Mouse (Mus musculus): ENCODE data around the gene Dnajc11. TPM values are rescaled to one million over a fixed set of nuclear protein-coding genes. Genes with fewer than 3 reads are reported as not detected.

Gene Dnajc11
- 7.2 and 26.3 TPM in 2 replicates for polyA plus RNA-seq (2012; ENCODE audit: low replicate concordance)

DNA sequence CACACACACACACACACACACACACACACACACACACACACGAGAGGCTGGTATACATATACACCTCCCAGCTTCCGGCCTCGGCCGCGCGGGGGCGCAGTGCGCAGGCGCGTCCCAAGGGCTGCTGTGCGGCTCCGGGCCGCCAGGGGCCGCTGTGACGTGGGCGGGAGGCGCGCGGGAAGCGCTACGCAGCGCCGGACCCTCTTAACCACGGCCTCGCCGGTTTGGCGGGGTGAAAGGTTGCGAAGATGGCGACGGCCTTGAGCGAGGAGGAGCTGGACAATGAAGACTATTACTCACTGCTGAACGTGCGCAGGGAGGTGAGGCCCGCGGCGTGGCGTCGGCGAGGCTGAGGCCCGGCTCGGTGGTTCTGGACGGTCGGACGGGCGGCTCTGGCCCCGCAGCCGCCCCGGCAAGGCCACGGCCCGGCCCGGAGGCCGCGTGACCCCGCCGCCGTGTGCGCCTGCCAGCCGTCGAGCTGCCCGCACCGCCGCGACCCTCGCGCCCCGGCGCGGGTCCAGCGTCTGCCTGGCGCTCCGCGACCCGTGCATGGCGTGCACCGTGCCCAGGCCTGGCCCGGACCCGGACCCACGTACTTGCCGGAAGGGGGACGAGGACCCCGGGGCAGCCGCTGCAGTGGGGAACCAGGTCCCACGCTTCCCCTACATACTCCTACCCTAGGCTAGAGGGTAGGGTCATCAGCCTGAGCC is at the start of gene Dnajc11:
Dnajc11 (plus strand) TSS at position 187 of the 710 bp plus-strand sequence.

DNA sequence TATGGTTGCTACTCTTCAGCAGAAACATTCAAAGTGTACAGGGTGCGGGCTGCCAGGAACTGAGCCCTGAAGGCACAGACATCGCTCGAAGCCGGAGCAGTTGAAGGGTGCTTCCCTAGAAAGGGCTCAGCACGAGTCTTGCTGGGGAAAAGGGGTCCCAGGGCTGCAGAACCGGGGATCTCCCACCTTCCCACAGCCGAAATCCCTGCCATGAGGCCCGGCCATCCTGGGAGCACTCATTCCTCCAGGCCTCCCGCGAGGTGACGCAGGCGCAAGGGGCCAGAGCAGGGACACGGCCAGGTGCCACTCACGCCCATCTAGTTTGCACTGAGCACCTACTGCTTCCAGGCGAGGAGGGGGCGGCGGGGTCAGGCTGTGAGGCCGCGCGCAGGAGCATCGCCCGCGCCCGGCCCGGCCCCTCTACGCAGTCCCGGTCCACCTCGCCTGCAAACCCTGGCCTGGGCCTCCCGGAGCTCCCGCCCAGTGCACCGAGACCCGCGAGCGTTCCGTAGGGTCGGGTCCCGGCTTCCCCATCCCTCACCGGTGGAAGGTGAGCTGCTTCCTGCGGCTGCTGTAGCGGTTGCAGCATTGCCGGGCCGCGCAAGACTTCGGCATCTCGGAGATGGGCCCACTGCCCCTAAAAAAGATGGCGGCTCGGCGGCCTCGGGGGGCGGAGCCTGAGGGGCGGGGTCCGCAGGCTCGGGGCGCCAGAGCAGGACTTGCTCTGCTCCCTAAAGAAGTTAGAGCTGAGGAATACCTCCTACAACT is 55.0 kb downstream of the Dnajc11 start, which contains the start of gene Thap3:
Thap3 (minus strand) TSS at position 656 of the 768 bp plus-strand sequence.

DNA sequence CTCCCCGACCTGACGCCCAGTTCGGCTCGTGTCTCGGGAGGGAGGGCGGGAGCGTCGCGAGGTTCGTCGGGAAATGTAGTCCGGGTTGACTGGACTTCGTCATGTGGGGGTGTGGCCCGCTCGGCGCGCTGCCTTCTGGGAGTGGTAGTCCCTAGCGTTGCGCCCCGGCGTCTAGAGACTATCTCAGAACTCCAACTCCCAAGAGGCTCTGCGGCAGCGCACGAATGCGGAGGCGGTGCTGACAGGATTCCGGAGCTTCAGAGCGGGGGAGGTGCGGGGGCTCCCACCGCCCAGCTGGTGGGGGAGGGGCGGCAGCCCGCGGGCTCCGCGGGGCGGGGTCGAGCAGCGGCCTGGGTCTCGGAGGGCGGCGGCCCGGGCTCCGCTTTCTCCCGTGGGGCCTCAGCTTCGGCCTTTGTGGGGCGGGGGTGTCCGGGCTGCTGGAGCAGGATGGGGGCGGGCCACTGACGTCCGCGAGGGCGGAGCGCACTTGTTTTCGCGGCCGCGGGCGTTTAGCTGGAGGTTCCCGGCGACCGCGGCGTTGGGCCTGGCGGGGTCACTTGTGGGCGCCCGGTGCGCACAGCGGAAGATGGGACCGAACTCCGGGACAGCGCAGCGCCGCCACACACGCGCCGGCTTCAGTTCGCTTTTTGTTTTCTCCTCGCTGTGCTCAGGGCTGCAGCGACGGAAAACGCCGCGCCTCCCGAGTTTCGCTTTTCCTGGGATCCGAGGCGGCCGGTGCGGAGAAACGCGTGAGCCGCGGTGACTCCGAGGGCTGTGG is 62.9 kb downstream of the Dnajc11 start, which contains the start of gene Phf13:
Phf13 (minus strand) TSS at position 86 of the 778 bp plus-strand sequence.

DNA sequence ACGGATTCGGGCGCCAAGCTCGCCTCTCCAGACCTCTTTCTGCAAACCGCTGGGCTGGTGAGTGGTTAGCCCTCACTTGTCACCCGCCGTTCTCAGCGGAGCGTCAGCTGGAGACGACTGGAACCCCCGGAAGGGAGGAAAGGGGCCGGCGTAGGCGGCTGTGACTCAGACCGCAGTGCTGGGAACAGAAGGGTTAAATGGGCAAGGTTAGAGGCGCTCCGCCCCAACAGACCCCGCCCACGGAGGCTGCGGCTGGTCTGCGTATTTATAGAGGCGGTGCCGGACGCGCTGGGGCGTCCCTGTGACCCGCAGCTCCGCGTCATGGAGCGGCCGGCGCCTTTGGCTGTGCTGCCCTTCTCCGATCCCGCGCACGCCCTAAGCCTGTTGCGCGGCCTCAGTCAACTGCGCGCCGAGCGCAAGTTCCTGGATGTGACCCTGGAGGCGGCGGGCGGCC is 75.2 kb downstream of the Dnajc11 start, which contains the start of gene Klhl21:
Klhl21 (plus strand) TSS at position 182 of the 454 bp plus-strand sequence.

DNA sequence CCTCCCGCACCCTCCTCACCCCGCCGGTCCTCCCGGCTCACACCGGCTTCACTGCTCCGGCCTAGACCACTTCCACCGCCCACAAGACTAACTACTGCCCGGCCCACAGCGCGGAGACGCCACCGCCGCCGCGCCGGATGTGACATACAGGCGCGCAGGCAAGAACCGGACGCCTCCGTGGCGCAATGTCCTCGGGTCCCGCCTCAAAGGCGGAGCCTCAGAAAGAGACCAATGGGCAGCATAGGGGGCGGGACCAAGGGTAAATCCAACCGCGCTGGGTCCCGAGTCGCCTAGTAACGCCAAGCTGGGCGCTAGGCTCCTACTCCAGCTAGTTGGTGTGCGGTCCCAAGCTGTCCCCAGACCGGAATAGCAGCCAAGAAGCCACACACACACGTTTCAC is 94.0 kb downstream of the Dnajc11 start, which contains the start of gene Zbtb48:
Zbtb48 (minus strand) TSS at position 148 of the 400 bp plus-strand sequence.

Other genes with a start within 250 kb of the Dnajc11 start
- 6.6 and 8.2 TPM in 2 replicates for gene Camta1, start 71.8 kb upstream of the Dnajc11 start, polyA plus RNA-seq (2012; ENCODE audit: low replicate concordance)
- 57.0 and 142 TPM in 2 replicates for gene Thap3, start 55.3 kb downstream of the Dnajc11 start, polyA plus RNA-seq (2012; ENCODE audit: low replicate concordance)
- 6.7 and 13.9 TPM in 2 replicates for gene Phf13, start 62.6 kb downstream of the Dnajc11 start, polyA plus RNA-seq (2012; ENCODE audit: low replicate concordance)
- 14.9 and 23.9 TPM in 2 replicates for gene Klhl21, start 75.1 kb downstream of the Dnajc11 start, polyA plus RNA-seq (2012; ENCODE audit: low replicate concordance)
- gene Zbtb48, start 94.0 kb downstream of the Dnajc11 start, polyA plus RNA-seq (2012; ENCODE audit: low replicate concordance) = 12.0 and 12.3 TPM in 2 replicates
- gene Tas1r1, start 104.9 kb downstream of the Dnajc11 start, polyA plus RNA-seq (2012; ENCODE audit: low replicate concordance) = 0.04 and 0.08 TPM in 2 replicates
- gene Nol9, start 105.6 kb downstream of the Dnajc11 start, polyA plus RNA-seq (2012; ENCODE audit: low replicate concordance) = 22.0 and 70.0 TPM in 2 replicates
- gene Plekhg5, start 138.8 kb downstream of the Dnajc11 start, polyA plus RNA-seq (2012; ENCODE audit: low replicate concordance) = 15.3 and 24.9 TPM in 2 replicates
- 17.3 and 25.1 TPM in 2 replicates for gene Tnfrsf25, start 182.2 kb downstream of the Dnajc11 start, polyA plus RNA-seq (2012; ENCODE audit: low replicate concordance)
- gene Espn, start 218.7 kb downstream of the Dnajc11 start, polyA plus RNA-seq (2012; ENCODE audit: low replicate concordance) = 6.3 and 22.6 TPM in 2 replicates
- gene Hes2, start 225.2 kb downstream of the Dnajc11 start, polyA plus RNA-seq (2012; ENCODE audit: low replicate concordance) = 0.07 TPM in 1 of 2 replicates, not detected in the other
- 12.2 and 15.4 TPM in 2 replicates for gene Acot7, start 244.4 kb downstream of the Dnajc11 start, polyA plus RNA-seq (2012; ENCODE audit: low replicate concordance)

Data from hematopoietic multipotent progenitor cell, adult 10-12 weeks (in vitro differentiated cells).